Mouse (Mus musculus): ENCODE data around the gene Swi5. TPM values are rescaled to one million over a fixed set of nuclear protein-coding genes. Genes with fewer than 3 reads are reported as not detected.
A peak's percentile ranks its signal among the peaks of the same experiment; 100 is the strongest.

Swi5 gene
- total RNA-seq, 1 experiment: 280 TPM

- in situ Hi-C loops (cut with MboI; ENCODE audit: low sequenced_read_pairs in 2 of 2, unreplicated experiment in 2 of 2): no loop called here
- no peaks in the 10 kb centered on the region for H3K4me1 ChIP-seq (ENCODE audit: control insufficient read depth in 2 of 2, insufficient read depth in 2 of 2, low read length in 2 of 2, poor library complexity in 1 of 2)
- peaks cover 17% of the 10 kb centered on the region for H3K36me3 ChIP-seq (ENCODE audit: control insufficient read depth, insufficient read depth, low read length, poor library complexity, severe bottlenecking)
- DNase-seq (ENCODE audit: low read depth, low spot score): no peak
- H3K4me3 ChIP-seq (ENCODE audit: insufficient read depth in 1 of 2, low read depth in 1 of 2, low read length in 2 of 2, poor library complexity in 1 of 2, severe bottlenecking in 1 of 2): no peak overlapping the region
- H3K27ac ChIP-seq (ENCODE audit: insufficient read depth, low read depth, low read length, poor library complexity, severe bottlenecking): no peak overlapping the region
- TF ChIP-seq CHD2 (IDR thresholded peaks at IDR 0.05; ENCODE audit: low read depth, low read length): no peak
- H3K9ac ChIP-seq (ENCODE audit: insufficient read depth, low read depth, low read length, poor library complexity, severe bottlenecking): no peak overlapping the region
- no peaks in the 10 kb centered on the region for H3K9me3 ChIP-seq (ENCODE audit: control insufficient read depth, insufficient read depth, low read depth, low read length)
Measured at GRCm38 (mm10) chr2:32294348-32294747, 6.5 kb upstream of the Swi5 start.

GRCm38 (mm10) chr2:32289578-32289977 lies 1.7 kb upstream of the Swi5 start:
- peaks cover 4% of the 10 kb centered on the region for H3K36me3 ChIP-seq (ENCODE audit: control insufficient read depth, insufficient read depth, low read length, poor library complexity, severe bottlenecking)
- no peak overlapping the region for H3K9ac ChIP-seq (ENCODE audit: insufficient read depth, low read depth, low read length, poor library complexity, severe bottlenecking)
- no peak overlapping the region for H3K27ac ChIP-seq (ENCODE audit: insufficient read depth, low read depth, low read length, poor library complexity, severe bottlenecking)
- no peaks in the 10 kb centered on the region for H3K9me3 ChIP-seq (ENCODE audit: control insufficient read depth, insufficient read depth, low read depth, low read length)
- H3K4me1 ChIP-seq (ENCODE audit: control insufficient read depth in 2 of 2, insufficient read depth in 2 of 2, low read length in 2 of 2, poor library complexity in 1 of 2): peaks cover 0 to 3% of the 10 kb centered on the region in 2 experiments; a peak in 1 of 4 replicates
- in situ Hi-C loops (cut with MboI; ENCODE audit: low sequenced_read_pairs in 2 of 2, unreplicated experiment in 2 of 2): no loop called here
- TF ChIP-seq CHD2 (IDR thresholded peaks at IDR 0.05; ENCODE audit: low read depth, low read length) (no peak), ZC3H11A (IDR thresholded peaks at IDR 0.05; ENCODE audit: borderline replicate concordance, low read depth, low read length) (no peak), MAFK (IDR thresholded peaks at IDR 0.05; ENCODE audit: insufficient read depth, low read depth, low read length) (no peak), HCFC1 (IDR thresholded peaks at IDR 0.05; ENCODE audit: borderline replicate concordance, insufficient read depth, low read length) (no peak), ZNF384 (IDR thresholded peaks at IDR 0.05; ENCODE audit: low read depth, low read length) (no peak)
- H3K4me3 ChIP-seq (ENCODE audit: insufficient read depth in 1 of 2, low read depth in 1 of 2, low read length in 2 of 2, poor library complexity in 1 of 2, severe bottlenecking in 1 of 2): no peak overlapping the region
- peak; percentile 57 for DNase-seq (ENCODE audit: low read depth, low spot score)

GRCm38 (mm10) chr2:32288371-32288931 lies 576 bp upstream of the Swi5 start:
- in situ Hi-C loops (cut with MboI; ENCODE audit: low sequenced_read_pairs in 2 of 2, unreplicated experiment in 2 of 2): no loop called here
- Histone ChIP-seq H3K4me1 (ENCODE audit: control insufficient read depth in 2 of 2, insufficient read depth in 2 of 2, low read length in 2 of 2, poor library complexity in 1 of 2) (peaks cover 0 to 3% of the 10 kb centered on the region in 2 experiments; a peak in 1 of 4 replicates), H3K9me3 (ENCODE audit: control insufficient read depth, insufficient read depth, low read depth, low read length) (no peaks in the 10 kb centered on the region), H3K9ac (ENCODE audit: insufficient read depth, low read depth, low read length, poor library complexity, severe bottlenecking) (peak overlapping the region; percentile 85), H3K36me3 (ENCODE audit: control insufficient read depth, insufficient read depth, low read length, poor library complexity, severe bottlenecking) (peaks cover 9% of the 10 kb centered on the region), H3K4me3 (ENCODE audit: insufficient read depth in 1 of 2, low read depth in 1 of 2, low read length in 2 of 2, poor library complexity in 1 of 2, severe bottlenecking in 1 of 2) (peak overlapping the region; percentile 81 to 95), H3K27ac (ENCODE audit: insufficient read depth, low read depth, low read length, poor library complexity, severe bottlenecking) (no peak overlapping the region; the same call in 1 of the 2 replicates)
- TF ChIP-seq ZNF384 (IDR thresholded peaks at IDR 0.05; ENCODE audit: low read depth, low read length): no peak
- TF ChIP-seq ZC3H11A (IDR thresholded peaks at IDR 0.05; ENCODE audit: borderline replicate concordance, low read depth, low read length): no peak
- no peak for TF ChIP-seq CHD2 (IDR thresholded peaks at IDR 0.05; ENCODE audit: low read depth, low read length)
- no peak for TF ChIP-seq HCFC1 (IDR thresholded peaks at IDR 0.05; ENCODE audit: borderline replicate concordance, insufficient read depth, low read length)
- TF ChIP-seq MAFK (IDR thresholded peaks at IDR 0.05; ENCODE audit: insufficient read depth, low read depth, low read length): no peak
- DNase-seq (ENCODE audit: low read depth, low spot score): no peak

- TF ChIP-seq CHD2 (IDR thresholded peaks at IDR 0.05; ENCODE audit: low read depth, low read length) (no peak), ZC3H11A (IDR thresholded peaks at IDR 0.05; ENCODE audit: borderline replicate concordance, low read depth, low read length) (no peak), HCFC1 (IDR thresholded peaks at IDR 0.05; ENCODE audit: borderline replicate concordance, insufficient read depth, low read length) (no peak), MAFK (IDR thresholded peaks at IDR 0.05; ENCODE audit: insufficient read depth, low read depth, low read length) (no peak), ZNF384 (IDR thresholded peaks at IDR 0.05; ENCODE audit: low read depth, low read length) (no peak)
- in situ Hi-C loops (cut with MboI; ENCODE audit: low sequenced_read_pairs in 2 of 2, unreplicated experiment in 2 of 2): no loop called here
- H3K9me3 ChIP-seq (ENCODE audit: control insufficient read depth, insufficient read depth, low read depth, low read length): no peaks in the 10 kb centered on the region
- peak within 1 kb of the TSS; percentile 59; the same call in 1 of the 2 replicates for H3K27ac ChIP-seq (ENCODE audit: insufficient read depth, low read depth, low read length, poor library complexity, severe bottlenecking)
- peaks cover 10% of the 10 kb centered on the region for H3K36me3 ChIP-seq (ENCODE audit: control insufficient read depth, insufficient read depth, low read length, poor library complexity, severe bottlenecking)
- peak within 1 kb of the TSS; percentile 96 for H3K9ac ChIP-seq (ENCODE audit: insufficient read depth, low read depth, low read length, poor library complexity, severe bottlenecking)
- peaks cover 0 to 3% of the 10 kb centered on the region in 2 experiments; a peak in 1 of 4 replicates for H3K4me1 ChIP-seq (ENCODE audit: control insufficient read depth in 2 of 2, insufficient read depth in 2 of 2, low read length in 2 of 2, poor library complexity in 1 of 2)
- peak within 1 kb of the TSS; percentile 89 to 98 for H3K4me3 ChIP-seq (ENCODE audit: insufficient read depth in 1 of 2, low read depth in 1 of 2, low read length in 2 of 2, poor library complexity in 1 of 2, severe bottlenecking in 1 of 2)
- DNase-seq (ENCODE audit: low read depth, low spot score): peak; percentile 25
Measured at GRCm38 (mm10) chr2:32287334-32287840, 488 bp downstream of the Swi5 start, which contains the start of gene Golga2. Gene Golga2, plus strand, starts transcription at chr2:32287384.

Measured in ES-E14 (cell line).